Mouse (Mus musculus) G1E-ER4 (cell line): Measurements from ENCODE around the gene Gm31571. TPM values are rescaled to one million over a fixed set of nuclear protein-coding genes. Genes with fewer than 3 reads are reported as not detected.
"Not testable (repeated sequence)": the region's sequence is repeated elsewhere in the genome, so short reads cannot be mapped to it uniquely, and the experiment has no call there.

Experiments used
- GATA1 ChIP-seq: IDR thresholded peaks from one replicate; pipeline ENCODE4 v1.8.0; 2012; ENCODE audit warnings: low read length, inconsistent platforms
- polyA plus RNA-seq: library from polyadenylated mRNA; stranded (reverse); fragments of >175 nt; gene quantifications from 2 replicates; pipeline ENCODE4 v1.2.3, GENCODE M21; 2012

Gene Gm31571
- not detected in 2 replicates for polyA plus RNA-seq

- TF ChIP-seq GATA1, result not testable (repeated sequence)
Observed at GRCm38 (mm10) chrY:22051253-22051652, at the start of gene Gm31571. Gene Gm31571, minus strand, starts transcription at chrY:22051353.
